Mouse (Mus musculus) ovary, postnatal 10 days (tissue): Measurements from ENCODE around the gene Prkg1.

Experiments
- DNase-seq: peaks from one replicate; pipeline ENCODE4 v3.0.0; 2022; ENCODE audit warnings: low spot score

Gene Prkg1

GRCm38 (mm10) chr19:31621716-31622115 is 143.1 kb downstream of the Prkg1 start:
- no peak for DNase-seq

- no peak for DNase-seq
Observed at GRCm38 (mm10) chr19:31616830-31617229, 148.0 kb downstream of the Prkg1 start.

GRCm38 (mm10) chr19:31616159-31616558 is 148.7 kb downstream of the Prkg1 start:
- no peak for DNase-seq

GRCm38 (mm10) chr19:31613146-31613545 is 151.7 kb downstream of the Prkg1 start:
- no peak for DNase-seq

GRCm38 (mm10) chr19:31602578-31602977 is 162.3 kb downstream of the Prkg1 start:
- no peak for DNase-seq

GRCm38 (mm10) chr19:31594011-31594410 is 170.8 kb downstream of the Prkg1 start:
- no peak for DNase-seq

- DNase-seq: no peak
Observed at GRCm38 (mm10) chr19:31590701-31591100, 174.1 kb downstream of the Prkg1 start.

- no peak for DNase-seq
Observed at GRCm38 (mm10) chr19:31577092-31577491, 187.7 kb downstream of the Prkg1 start.

GRCm38 (mm10) chr19:31564329-31564728 is 200.5 kb downstream of the Prkg1 start:
- no peak for DNase-seq

- DNase-seq: no peak
Observed at GRCm38 (mm10) chr19:31546063-31546462, 218.8 kb downstream of the Prkg1 start.

GRCm38 (mm10) chr19:31531249-31531740 is 233.5 kb downstream of the Prkg1 start:
- no peak for DNase-seq

- no peak for DNase-seq
Observed at GRCm38 (mm10) chr19:31530616-31531015, 234.2 kb downstream of the Prkg1 start.

- DNase-seq: no peak
Observed at GRCm38 (mm10) chr19:31529890-31530289, 234.9 kb downstream of the Prkg1 start.

GRCm38 (mm10) chr19:31514490-31514889 is 250.3 kb downstream of the Prkg1 start:
- no peak for DNase-seq

GRCm38 (mm10) chr19:31507831-31508230 is 257.0 kb downstream of the Prkg1 start:
- DNase-seq: no peak

- DNase-seq: no peak
Observed at GRCm38 (mm10) chr19:31506296-31506695, 258.5 kb downstream of the Prkg1 start.

- DNase-seq: no peak
Observed at GRCm38 (mm10) chr19:31505041-31505440, 259.8 kb downstream of the Prkg1 start.

GRCm38 (mm10) chr19:31497386-31497785 is 267.4 kb downstream of the Prkg1 start:
- DNase-seq: no peak

GRCm38 (mm10) chr19:31489606-31490005 is 275.2 kb downstream of the Prkg1 start:
- DNase-seq: no peak

GRCm38 (mm10) chr19:31471766-31472165 is 293.1 kb downstream of the Prkg1 start:
- no peak for DNase-seq

GRCm38 (mm10) chr19:31460188-31460587 is 304.6 kb downstream of the Prkg1 start:
- DNase-seq: no peak

- DNase-seq: no peak
Observed at GRCm38 (mm10) chr19:31444101-31444500, 320.7 kb downstream of the Prkg1 start.

GRCm38 (mm10) chr19:31442311-31442710 is 322.5 kb downstream of the Prkg1 start:
- DNase-seq: no peak

GRCm38 (mm10) chr19:31433446-31433845 is 331.4 kb downstream of the Prkg1 start:
- no peak for DNase-seq

- DNase-seq: no peak
Observed at GRCm38 (mm10) chr19:31431411-31431810, 333.4 kb downstream of the Prkg1 start.
